Mouse (Mus musculus) right cerebral cortex, postnatal 14 days (tissue): ENCODE measurements around the gene Rad51b.

Experiments
- DNase-seq: peaks from one replicate; pipeline ENCODE4 v3.0.0; 2022

Rad51b gene

DNA sequence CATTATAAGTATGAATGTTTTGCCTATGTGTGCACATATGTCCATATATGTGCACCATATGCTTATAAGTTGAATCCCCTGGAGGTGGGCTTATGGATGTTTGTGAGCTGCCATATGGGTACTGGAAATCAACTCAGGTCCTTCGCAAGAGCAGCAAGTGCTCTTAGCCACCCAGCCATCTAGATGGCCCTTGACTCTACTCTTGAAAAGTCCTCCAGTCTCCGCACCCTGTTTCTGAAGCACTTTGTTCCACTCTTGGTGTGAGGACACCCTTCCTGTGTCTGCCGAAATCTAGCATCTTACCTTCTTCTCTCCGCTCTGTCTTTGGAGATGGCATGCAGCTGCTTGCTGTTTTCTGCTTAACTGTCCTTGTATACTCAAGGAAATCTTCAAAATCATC lies 291.7 kb downstream of the Rad51b start:
- no peak for DNase-seq

- DNase-seq = no peak
These were observed 295.1 kb downstream of the Rad51b start for GRCm38 (mm10) chr12:79592206-79592605.

- DNase-seq = no peak
These were observed 299.8 kb downstream of the Rad51b start for GRCm38 (mm10) chr12:79596842-79597241.

- DNase-seq = no peak
These were observed 300.3 kb downstream of the Rad51b start for GRCm38 (mm10) chr12:79597351-79597750.

GRCm38 (mm10) chr12:79597786-79598185 lies 300.7 kb downstream of the Rad51b start:
- no peak for DNase-seq

GRCm38 (mm10) chr12:79598496-79598895 lies 301.4 kb downstream of the Rad51b start:
- DNase-seq = no peak

GRCm38 (mm10) chr12:79598901-79599300 lies 301.8 kb downstream of the Rad51b start:
- DNase-seq = no peak

GRCm38 (mm10) chr12:79600149-79600769 lies 303.2 kb downstream of the Rad51b start:
- no peak for DNase-seq

GRCm38 (mm10) chr12:79602641-79603040 lies 305.6 kb downstream of the Rad51b start:
- DNase-seq = no peak

DNA sequence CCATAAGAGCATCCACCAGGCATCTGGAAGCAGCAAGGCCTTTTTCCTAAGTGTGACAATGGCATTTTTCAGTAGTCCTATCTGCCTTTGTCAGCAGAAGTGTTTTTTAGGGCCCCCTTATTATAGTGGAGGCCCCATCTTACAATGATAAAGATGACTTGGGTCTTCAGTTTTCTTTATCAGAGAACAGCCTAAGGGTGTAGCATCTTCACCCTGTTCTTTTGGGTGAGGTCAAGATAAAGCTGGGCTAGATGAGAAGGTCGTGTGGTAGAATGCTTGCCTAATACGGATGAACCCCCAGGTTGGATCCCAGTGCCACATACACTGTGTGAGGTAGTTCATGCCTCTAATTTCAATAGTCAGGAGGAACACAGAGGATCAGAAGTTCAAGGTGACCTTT lies 307.8 kb downstream of the Rad51b start:
- DNase-seq = no peak

GRCm38 (mm10) chr12:79606197-79606631 lies 309.1 kb downstream of the Rad51b start:
- no peak for DNase-seq

DNA sequence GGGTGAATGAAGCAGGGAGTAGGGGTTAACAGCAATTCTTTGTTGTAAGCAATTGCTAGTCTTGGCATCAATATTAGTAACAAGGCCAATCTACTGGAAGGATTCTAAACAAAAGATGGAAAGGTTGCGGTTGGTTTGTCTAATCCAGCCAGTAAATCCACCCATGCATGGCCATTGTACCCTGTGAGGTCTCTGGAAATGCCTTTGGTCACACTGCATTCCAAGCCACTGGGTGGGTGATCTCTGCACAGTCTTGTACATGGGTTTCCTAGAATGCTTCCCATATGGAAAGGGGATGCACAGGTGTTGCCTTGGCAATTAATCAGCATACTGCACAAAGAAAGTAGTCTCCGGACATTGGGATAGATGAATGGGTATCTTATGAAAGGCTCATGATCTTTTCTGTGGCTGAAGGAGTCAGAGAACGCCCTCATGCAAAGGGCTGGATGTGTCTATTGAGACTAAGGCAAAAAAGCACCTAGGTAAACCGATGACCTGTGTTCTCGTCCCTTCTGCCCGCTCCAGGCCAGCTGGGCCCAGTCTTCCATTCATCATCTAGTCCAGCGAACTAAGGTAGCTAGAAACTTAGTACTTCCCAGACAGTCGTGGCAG lies 312.4 kb downstream of the Rad51b start:
- no peak for DNase-seq

- DNase-seq = no peak
These were observed 313.5 kb downstream of the Rad51b start for GRCm38 (mm10) chr12:79610511-79611103.

GRCm38 (mm10) chr12:79611665-79612064 lies 314.6 kb downstream of the Rad51b start:
- no peak for DNase-seq

DNA sequence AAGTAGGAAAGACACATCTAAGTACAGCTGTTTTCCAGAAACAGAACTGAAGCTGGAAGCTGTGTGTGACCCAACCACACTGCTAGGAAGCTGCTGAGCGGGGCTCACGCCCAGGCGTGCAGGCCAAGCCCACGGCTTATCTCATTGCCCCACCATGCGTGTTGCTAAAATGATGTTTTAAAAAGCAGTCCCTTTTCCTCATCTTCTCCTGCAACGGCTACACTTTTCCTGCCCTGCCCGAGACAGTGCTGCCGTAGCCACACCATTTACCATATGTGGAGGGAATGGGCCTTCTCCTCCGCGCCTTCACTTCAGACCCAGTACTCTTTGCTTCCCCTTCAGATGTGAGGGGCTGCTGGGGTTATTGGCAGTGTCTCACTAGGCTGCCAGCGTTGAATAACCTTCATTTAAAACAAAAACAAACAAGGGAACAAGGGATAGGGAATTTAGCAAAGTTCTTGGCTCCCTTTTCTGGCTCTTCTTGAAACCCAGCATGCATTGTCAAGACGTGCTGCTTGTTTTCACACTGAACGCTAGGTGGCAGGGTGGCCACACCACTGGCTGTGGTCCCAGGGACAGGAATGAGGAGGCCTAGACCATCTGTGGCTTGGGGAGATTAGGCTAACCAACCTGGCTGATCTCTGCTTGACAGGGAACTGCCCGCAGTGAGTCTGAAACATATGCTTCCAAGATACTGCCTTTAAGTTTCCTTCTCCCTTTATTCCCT lies 315.4 kb downstream of the Rad51b start:
- DNase-seq = peak; percentile 77

- peak; percentile 19 for DNase-seq
These were observed 316.1 kb downstream of the Rad51b start for GRCm38 (mm10) chr12:79613061-79613788.

GRCm38 (mm10) chr12:79613846-79614582 lies 316.9 kb downstream of the Rad51b start:
- DNase-seq = no peak

DNA sequence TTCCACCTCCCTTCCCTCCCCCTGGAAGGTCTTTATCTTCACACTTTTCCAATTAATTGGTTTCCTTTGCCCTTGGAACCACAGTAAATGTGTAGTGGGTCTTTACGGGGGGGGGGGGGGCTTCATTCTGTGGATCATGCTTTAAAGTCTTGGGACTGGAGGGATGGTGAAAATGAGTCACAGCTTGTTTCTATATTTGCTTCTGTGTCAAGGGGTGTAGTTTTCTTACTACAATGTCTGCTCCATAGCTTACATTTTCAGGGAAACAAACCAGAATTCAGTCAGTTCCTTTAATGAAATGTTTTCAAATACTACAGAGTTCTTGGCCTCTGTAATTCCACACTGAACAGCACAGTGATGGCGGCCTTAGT lies 317.5 kb downstream of the Rad51b start:
- DNase-seq = no peak

DNA sequence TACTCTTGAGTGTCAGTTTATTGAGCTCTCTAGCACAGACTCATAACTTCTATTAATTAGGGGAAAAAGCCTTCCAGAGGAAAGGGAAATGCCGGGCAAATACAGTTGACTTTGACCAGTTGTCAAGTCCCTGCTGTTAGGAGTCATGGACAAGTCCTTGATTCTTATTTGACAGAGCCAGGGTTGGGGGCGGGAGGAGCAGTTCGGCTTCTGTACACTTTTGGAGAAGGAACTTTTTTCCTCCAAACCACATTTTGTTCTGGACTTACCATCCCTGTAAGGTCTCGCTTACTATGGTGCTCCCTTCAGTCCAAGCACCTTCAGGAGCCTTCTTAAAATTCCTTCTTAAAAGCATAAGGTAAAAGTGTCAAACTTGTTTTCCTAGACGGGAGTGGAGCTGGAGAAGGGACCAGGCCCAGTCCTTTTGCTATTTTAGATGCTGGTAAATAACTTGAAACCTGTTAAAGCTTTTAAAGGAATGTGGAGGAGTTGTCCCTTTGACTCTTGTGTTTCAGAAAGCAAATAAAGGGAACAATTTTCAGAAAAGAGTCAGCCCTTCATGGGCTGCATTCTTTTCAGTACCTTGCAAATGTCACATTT lies 318.7 kb downstream of the Rad51b start:
- DNase-seq = no peak

GRCm38 (mm10) chr12:79619009-79619408 lies 321.9 kb downstream of the Rad51b start:
- DNase-seq = no peak

DNA sequence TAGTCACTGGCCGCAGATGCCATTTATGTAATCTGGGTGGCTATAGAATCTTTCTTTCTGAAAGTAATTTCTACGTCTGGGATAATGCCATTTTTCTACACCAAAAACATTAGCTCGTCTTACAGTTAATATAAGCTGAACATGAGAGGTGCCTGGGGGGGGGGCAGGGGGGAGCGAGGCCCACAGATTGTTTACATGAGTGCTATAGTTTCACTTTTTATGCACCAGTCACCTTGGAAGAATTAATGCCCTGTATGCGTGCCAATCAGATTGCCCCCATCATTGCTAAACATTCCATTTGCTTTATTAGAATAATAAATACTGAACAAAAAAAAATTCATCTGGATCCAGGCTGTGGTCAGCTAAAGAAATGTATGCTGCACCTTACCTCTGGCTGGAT lies 323.6 kb downstream of the Rad51b start:
- DNase-seq = no peak

DNA sequence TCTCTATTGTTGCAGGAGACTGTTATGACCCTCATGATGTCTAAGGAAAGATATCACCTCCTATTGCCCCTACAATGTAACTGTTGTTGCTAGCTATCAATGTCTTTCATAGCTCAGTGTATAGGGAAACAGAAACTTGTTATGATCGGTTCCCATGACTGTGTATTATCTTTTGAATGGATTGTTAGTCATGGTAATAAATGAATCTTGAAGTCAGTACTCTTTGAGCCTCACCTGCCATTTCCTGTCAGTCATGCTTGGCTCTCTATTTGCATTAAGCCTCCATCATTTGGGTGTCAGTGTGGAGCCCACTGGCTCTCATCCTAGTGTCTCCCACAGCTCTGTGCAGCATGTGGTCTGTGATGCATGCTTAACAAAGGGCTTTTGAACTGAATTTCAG lies 326.2 kb downstream of the Rad51b start:
- no peak for DNase-seq
